Mouse (Mus musculus): ENCODE results near the gene Baz2b. TPM values are rescaled to one million over a fixed set of nuclear protein-coding genes. Genes with fewer than 3 reads are reported as not detected.
"Not testable (repeated sequence)": the region's sequence is repeated elsewhere in the genome, so short reads cannot be mapped to it uniquely, and the experiment has no call there.

Gene Baz2b
- total RNA-seq, 2 experiments from 2014 or later = 59.6 to 61.7 TPM

DNA sequence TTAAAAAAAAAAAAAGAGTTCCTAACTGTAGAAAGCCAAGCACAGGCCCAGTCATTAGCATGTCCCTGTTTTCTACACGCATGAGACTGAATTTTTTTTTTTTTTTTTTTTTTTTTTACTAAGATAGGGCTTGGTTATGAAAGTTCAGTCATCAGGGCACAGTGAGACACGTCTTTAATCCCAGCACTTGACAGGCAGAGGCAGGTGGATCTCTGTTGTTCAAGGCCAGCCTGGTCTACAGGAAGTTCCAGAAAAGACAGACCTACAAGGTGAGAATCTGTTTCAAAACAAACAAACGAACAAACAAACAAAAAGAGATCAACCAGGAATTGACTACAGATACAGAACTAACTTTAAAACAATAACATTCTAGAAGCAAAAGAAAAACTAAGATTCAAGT, 100.6 kb downstream of the Baz2b start:
- DNase-seq (ENCODE audit: low spot score in 2 of 2) = no peak

DNA sequence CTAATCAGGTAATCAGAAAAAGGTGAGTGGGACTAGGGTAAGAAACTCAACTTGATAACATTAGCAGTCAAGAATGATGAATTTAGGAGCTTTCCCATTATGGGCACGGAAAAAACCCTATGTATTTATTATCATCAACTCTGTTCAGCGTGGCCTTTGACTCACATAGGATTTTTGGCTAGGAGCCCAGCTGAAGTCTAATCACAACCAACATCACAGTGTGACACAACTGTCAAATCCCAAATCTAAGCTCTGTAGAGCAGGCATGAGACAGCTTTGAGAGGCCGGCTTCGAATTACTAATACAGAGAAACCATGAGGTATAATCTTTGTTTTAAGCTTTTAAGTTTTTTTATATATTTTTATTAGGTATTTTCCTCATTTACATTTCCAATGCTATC, 113.0 kb downstream of the Baz2b start:
- DNase-seq (ENCODE audit: low spot score in 2 of 2) = no peak

DNA sequence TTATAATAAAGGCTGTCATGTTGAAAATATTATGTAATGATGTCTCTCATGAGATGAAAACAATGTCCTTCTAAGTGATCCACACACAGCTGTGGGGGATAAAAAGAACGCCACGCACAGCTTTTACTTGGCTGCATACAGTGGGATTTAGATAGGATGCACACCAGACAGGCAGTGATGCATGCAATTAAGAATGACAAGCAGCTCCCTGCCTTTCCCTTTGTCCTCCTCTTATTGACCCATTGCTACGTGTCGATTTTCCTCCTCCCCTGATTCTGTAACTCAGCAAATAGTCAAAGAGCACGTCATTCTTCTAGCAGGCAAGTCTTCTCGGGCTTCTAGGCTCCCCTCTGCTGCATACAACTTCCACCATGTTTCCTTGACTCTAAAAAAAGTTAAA, 119.4 kb downstream of the Baz2b start:
- DNase-seq (ENCODE audit: low spot score in 2 of 2) = no peak

GRCm38 (mm10) chr2:60089528-60090247, 120.0 kb downstream of the Baz2b start:
- no peak for DNase-seq (ENCODE audit: low spot score in 2 of 2)

- DNase-seq (ENCODE audit: low spot score in 2 of 2) = no peak
These were observed 120.7 kb downstream of the Baz2b start for GRCm38 (mm10) chr2:60088785-60089527.

- no peak for DNase-seq (ENCODE audit: low spot score in 2 of 2)
These were observed 123.3 kb downstream of the Baz2b start for GRCm38 (mm10) chr2:60086197-60086903.

- DNase-seq (ENCODE audit: low spot score in 2 of 2) = no peak
These were observed 124.8 kb downstream of the Baz2b start for GRCm38 (mm10) chr2:60084823-60085222.

DNA sequence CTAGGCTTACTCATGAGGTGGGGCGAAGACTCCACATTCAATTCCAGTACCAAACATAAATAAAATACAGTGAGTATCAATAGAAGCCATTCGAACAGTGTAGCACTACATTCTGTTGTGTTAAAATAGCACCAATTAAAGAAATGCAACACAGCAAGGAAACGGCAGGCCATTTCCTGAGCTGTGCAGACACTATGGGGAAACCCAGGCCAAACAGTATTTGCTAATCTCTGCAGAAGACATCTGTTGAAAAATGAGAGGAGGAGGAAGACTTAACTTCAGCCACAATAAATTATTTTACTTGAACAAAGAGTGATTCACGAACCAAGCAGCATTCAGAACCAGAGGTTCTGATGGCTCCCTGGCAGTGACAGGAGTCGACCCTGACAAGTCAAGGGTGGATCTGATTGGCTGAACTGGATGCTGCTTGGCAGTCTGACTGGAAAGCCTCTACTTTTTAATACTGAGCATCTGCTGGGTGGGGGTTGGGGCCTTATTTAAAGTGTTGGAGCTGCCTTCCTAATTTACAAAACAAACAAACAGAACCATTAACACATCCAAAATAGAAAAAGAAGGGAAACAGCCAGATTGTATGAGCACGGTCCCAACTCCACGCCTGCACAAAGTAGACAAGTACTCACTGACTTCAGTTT, 126.5 kb downstream of the Baz2b start:
- peak; percentile 48 to 80 for DNase-seq (ENCODE audit: low spot score in 2 of 2)

- DNase-seq (ENCODE audit: low spot score in 2 of 2) = no peak
These were observed 127.4 kb downstream of the Baz2b start for GRCm38 (mm10) chr2:60082225-60082624.

- no peak for DNase-seq (ENCODE audit: low spot score in 2 of 2)
These were observed 128.8 kb downstream of the Baz2b start for GRCm38 (mm10) chr2:60080831-60081230.

- no peak for DNase-seq (ENCODE audit: low spot score in 2 of 2)
These were observed 132.0 kb downstream of the Baz2b start for GRCm38 (mm10) chr2:60077631-60078030.

- no peak for DNase-seq (ENCODE audit: low spot score in 2 of 2)
These were observed 132.8 kb downstream of the Baz2b start for GRCm38 (mm10) chr2:60076800-60077199.

GRCm38 (mm10) chr2:60076025-60076424, 133.6 kb downstream of the Baz2b start:
- no peak for DNase-seq (ENCODE audit: low spot score in 2 of 2)

GRCm38 (mm10) chr2:60073798-60074197, 135.8 kb downstream of the Baz2b start:
- not testable (repeated sequence) for DNase-seq (ENCODE audit: low spot score in 2 of 2)

DNA sequence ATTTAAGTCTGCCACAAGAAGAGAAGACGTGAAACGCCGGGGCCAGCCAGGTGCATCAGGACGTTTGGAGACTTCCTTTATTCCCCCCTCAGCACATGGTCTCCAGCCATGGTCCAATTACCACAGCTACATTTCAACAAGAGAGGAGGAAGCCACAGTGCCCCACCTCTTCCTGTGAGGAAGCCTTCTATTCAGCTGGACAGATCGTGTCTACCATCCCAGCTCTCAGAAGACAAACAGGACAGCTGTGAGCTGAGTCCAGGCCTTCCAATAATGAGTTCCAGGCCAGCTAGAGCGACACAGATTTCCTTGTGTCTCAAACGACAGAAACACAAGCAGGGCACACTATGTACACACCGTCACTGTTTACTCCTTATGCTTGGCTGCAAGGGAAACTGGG, 137.8 kb downstream of the Baz2b start:
- no peak for DNase-seq (ENCODE audit: low spot score in 2 of 2)

DNA sequence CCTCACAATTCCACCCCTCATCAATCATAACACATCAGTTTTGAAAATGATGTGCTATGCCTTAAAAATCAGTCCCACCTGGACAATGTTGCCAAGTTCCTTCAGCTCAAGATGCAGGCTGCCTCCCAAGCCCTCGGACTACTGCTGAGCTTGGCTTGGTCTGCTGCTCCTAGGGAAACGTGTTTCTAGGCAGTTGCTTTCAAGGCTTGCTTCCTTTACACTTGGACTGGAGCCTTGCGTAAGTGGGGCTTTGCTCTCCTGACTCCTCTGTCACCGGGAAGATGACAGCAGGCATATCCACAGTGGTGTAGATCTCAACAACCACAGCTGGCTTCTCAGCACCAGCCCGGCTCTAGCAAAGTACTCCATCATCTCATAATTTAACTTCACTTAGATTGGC, 138.7 kb downstream of the Baz2b start:
- no peak for DNase-seq (ENCODE audit: low spot score in 2 of 2)

GRCm38 (mm10) chr2:60068468-60068867, 141.2 kb downstream of the Baz2b start:
- DNase-seq (ENCODE audit: low spot score in 2 of 2) = no peak

GRCm38 (mm10) chr2:60065415-60065814, 144.2 kb downstream of the Baz2b start:
- DNase-seq (ENCODE audit: low spot score in 2 of 2) = no peak

GRCm38 (mm10) chr2:60060185-60060775, 149.4 kb downstream of the Baz2b start:
- DNase-seq (ENCODE audit: low spot score in 2 of 2) = no peak

- DNase-seq (ENCODE audit: low spot score in 2 of 2) = no peak
These were observed 150.3 kb downstream of the Baz2b start for GRCm38 (mm10) chr2:60059300-60059699.

DNA sequence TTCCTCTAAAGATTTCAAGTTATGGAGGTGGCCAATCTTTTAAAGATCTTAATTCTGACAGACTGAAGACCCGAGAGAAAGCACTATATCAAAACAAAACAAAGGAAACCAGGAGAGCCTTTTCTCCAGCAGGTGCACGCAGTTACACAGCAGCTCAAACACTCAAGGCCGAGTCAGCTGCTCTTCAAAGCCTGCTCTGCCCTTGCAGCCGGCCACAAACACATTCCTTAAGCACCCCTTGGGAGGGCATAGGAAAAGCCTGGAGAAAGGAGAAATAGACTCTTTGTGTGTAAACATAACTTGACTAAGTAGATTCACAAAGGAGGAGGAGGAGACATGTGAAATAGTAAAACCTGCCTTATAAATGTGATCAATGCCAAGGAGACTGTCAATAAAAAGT, 153.6 kb downstream of the Baz2b start:
- DNase-seq (ENCODE audit: low spot score in 2 of 2) = no peak
